Mouse (Mus musculus) left cerebral cortex, postnatal 14 days (tissue): ENCODE results near the gene Per2. TPM values are rescaled to one million over a fixed set of nuclear protein-coding genes. Genes with fewer than 3 reads are reported as not detected.
A peak's percentile ranks its signal among the peaks of the same experiment; 100 is the strongest.

ENCODE experiments used
- DNase-seq, 2 experiments: peaks; one replicate each; pipeline ENCODE4 v3.0.0; 2021 to 2022; ENCODE audit warnings: low spot score in 2 of 2, mixed read lengths in 1 of 2
- intact Hi-C: fragments of 180-260 bp; cut with DNase I; formaldehyde crosslinking; loops from one replicate; pipeline ENCODE4 v1.15.1; 2025
- total RNA-seq, 2 experiments: library from RNA; stranded (reverse); gene quantifications; 2 replicates each; pipeline ENCODE4 v1.2.3; 2021

The Per2 gene
- total RNA-seq, 2 experiments from 2014 or later: 18.8 to 26.1 TPM

DNA sequence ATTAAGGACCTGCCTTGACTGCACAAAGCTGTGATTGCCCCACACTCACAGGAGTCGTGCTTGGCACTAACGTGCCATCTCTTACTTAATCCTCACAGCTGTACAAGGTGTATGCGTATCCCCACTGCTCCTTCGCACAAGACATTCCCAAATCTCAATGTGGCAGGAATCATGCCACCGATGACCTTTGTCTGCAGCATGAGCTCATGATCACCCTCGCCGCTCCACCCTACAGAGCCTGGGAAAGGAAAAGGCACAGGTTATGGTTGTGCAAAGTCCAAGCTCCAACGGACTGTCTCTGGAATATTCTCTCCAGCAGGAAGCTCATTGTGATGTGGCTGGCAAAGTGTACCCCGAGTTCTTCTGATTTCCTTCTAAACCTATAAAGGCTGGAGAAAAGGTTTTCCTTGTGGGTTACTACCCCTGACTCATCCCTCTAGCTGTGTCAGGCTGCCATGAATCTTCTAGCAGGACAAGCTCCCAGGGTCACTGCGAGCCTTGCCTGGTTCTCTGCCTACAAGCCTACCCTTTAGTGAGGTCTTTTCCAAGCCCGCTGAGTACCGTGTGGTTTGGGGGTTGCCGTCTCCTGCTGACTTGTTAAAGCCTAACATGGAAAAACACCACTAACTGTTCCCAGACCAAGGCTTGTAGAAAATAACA is 4.3 kb upstream of the Per2 start:
- intact Hi-C loops: no loop called here
- DNase-seq: no peak

DNA sequence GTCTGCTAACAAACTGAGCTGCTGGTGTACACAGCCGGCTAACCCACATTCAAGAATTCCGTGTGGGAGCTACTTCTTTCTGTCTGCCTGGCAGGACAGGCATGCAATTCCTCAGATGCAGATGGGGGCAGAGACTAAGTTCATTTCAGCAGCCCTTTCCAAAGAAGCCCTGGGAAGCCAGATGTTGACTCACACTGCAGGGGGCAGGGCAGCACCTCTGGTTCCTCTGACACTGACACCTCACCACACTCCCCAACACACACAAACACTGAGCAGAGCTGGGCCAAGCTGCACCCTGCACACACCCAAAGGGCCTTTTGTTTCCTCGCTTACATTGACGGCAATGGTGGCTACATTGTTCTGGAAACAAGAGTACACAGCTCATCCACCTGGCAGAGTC is 1.4 kb upstream of the Per2 start:
- DNase-seq: no peak
- intact Hi-C loops: no loop called here

DNA sequence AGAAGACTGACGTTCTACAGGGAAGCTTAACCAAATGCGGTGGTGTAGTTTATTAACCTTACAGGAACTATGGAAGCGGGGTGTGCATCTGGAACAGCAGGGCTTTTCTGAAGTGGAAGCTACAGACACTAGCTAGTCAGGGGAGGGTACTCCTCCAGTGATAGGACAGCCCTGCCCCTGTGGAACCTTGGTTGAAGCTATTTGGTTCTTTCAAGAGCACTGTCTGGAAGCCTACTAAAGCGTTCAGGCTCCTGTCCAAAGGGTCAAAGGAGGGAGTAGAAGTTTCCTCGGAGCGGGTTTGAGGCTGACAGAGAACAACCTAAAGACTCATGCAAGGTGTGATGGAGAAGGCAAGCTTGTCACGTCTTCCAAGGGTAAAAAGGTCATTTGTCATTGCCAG is 945 bp upstream of the Per2 start:
- DNase-seq: no peak
- intact Hi-C loops: no loop called here

DNA sequence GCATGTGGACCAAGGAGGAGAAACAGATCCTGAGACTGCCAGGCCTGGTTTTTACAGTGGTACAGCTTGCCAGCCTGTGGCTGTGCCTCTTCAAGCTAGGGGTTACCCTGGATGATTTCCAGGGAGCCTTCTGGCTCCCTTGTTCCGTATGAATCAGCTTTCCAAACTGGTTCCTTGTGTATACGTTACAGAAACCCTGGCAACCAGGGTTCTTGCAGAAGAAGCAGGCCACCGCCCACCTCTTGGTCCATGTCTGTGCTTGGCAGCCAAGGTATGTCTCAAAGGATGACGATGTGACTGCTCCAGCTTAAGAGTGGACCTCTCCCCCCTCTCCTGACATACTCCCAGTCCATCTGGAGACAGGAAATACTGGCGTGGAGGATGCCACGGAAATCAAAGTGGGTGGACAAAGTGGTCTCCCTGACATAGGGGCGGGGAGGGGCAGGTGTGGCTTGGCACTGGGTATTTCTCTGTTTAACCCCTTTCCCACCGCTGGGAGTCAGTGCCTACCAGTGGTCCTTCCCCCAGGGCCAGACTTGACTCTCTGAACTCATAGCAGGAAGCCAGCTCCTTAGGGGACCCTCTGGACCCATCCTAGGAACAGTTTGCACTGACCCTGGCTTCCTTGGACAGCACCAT is 782 bp downstream of the Per2 start:
- intact Hi-C loops: no loop called here
- DNase-seq: peak; percentile 72 to 96

DNA sequence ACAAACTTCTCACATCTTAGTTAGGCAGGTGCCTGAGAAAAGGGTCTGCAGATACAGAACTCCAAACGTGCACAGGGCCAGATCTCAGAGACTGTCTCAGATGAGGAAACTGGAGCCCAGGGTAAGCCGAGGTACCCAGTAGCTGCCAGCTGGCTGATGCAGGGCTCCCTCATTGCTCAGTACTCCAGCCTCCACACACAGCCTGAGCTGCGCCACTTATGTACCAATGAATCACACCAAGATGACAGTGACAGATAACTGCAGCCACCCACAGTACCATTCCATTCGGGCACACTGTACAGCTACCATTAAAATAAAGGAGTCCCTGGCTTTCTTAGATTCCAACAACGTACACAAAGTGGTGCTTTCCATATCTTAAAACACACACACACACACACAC is 1.4 kb downstream of the Per2 start:
- DNase-seq: peak; percentile 69 to 87
- intact Hi-C loops: no loop called here

DNA sequence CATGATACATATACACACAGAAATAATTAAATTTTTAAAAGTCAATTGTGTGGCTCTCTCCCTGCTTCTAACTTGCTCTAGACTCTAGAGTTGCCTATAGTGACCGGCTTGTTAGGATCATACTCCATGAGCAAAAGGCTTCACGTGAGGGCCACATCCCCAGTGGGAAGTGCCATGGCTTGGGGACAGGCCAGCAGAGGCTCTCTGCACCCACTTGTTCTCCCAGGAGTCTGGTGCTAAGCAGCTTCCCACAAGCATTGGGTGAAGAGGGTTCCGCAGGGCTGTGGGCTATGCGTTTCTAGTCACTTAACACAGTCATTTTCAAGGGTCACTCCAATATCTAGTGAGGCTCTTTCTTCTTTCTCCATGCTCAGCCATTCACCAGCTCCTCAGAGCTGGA is 2.0 kb downstream of the Per2 start:
- DNase-seq: no peak
- intact Hi-C loops: no loop called here

DNA sequence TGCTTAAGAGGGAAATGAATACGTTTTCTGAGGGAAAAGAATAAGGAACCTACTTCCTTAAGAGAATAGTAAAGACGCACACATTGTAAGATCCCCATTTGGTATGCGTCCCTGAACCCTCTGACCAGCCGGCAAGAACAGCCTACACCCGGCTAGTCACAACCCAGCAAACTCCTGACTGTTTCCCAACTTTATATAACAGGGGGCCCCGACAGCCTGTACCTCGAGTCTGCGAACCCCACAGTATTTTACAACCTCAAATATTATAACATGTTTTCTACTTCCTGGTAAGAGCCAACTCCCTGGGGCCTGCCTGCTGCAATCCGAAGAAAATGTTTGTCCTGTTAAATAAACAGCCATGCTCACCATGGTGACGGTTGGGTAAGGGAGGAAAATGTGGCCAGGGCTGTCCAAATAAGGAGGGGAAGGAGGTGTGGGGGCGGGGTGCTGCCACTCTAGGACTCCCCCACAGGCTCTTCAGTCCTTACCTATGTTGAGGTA is 2.8 kb downstream of the Per2 start:
- peak; percentile 47 to 64 for DNase-seq
- intact Hi-C loops: no loop called here

DNA sequence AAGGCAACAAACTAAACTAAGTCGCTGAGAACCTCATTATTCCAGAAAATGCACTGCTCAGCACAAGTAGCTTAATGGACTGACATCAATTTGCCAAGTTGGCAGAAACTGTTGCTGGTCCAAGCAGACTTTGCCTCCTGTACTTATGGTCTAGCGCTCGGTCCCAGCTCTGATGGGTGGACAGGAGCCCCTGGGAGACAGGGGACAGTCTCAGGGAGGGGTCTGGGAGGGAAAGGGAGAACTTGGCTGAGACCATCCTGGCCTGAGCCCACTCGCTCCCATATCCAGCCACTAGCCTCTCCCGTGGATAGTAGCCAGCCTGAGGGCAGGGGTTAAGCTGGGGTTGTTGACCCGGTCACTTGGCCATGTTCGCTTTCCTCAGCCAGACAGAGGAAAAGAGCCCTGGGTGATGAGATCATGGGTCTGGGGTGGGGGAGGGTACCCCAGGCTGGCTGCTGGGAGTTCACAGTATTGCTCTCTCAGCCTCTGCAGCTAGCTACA is 3.4 kb downstream of the Per2 start:
- intact Hi-C loops: no loop called here
- no peak for DNase-seq

DNA sequence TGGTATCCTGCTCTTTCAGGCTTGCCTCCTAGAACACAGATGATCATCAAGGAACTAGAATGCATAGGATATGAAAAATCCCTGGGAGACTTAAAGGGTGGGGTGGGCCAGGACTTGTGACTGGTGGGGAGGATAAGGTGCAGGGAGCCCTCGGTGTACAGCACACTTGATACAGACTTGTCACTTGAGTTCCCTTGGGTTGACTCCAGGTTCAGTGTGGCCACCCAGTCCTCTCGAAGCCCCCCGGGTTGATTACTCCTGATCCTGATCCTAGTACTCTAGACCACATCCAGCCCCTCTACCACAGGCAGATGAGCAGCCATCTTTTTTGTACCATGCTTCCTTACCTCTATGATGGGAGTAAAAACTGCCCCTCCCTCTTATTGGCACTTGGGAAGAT is 4.2 kb downstream of the Per2 start:
- no peak for DNase-seq
- intact Hi-C loops: no loop called here

DNA sequence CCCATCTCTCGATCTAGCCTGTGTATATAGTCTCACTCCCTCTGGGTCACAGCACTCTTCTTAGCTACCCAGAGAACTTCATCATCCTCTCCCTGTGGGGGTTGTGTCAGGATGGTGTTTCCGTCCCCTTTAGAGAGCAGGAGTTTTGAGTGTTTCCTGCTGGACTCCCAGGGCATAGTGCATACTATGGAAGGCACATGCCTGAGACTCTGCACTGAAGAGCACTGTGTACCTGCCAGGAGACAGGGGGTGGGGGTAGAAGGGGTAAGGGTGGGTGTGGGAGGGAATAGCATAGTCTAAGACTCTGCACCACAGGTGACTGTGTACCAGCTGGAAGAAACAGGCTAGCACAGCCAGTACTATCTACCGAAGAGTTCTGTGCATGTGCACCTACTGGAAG is 4.8 kb downstream of the Per2 start:
- DNase-seq: no peak
- intact Hi-C loops: no loop called here

DNA sequence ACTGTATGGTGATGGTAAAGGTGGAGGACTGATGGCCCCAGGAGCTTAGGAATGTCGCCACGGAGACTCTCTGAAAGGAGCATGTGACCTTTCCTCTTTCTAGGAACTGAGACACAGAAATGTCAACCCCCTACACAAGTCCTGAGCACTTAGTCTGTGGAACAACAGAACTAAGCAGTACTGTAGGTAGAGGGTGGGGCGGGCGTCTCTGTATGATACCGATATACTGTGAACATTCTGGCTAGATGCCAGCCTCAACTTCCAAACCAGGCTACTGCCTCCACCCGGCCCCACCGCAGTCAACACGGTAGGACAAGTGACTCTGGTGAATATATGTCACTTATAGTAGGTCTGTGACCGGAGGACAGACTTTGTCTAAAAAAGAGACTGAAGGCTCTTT is 5.2 kb downstream of the Per2 start:
- intact Hi-C loops: no loop called here
- no peak for DNase-seq

DNA sequence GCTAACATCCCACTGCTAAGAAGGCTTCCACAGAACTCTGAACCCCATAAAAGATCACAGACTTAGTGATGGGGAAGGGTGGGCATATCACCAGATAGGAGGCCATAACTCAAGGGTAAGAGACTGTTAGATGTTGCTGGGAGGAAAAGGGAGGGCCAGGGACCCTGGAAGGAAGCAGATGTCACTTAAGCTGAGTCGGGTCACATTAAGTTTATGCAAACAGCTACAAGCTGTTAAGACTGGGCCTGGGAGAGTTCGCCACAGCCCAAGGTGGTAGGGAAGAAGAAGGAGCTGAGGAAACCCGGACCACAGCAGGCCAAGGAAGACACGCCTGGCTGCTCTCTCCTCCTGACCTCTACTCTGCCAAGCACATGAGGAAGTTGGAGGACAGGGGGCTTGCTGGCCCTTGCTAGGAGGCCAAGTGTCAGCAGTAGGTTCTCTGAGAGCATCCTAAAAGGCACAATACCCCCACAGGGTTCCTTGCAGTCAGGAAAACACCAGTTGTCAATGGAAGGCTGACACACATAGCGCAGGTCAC is 7.5 kb downstream of the Per2 start:
- DNase-seq: no peak
- intact Hi-C loops: no loop called here

DNA sequence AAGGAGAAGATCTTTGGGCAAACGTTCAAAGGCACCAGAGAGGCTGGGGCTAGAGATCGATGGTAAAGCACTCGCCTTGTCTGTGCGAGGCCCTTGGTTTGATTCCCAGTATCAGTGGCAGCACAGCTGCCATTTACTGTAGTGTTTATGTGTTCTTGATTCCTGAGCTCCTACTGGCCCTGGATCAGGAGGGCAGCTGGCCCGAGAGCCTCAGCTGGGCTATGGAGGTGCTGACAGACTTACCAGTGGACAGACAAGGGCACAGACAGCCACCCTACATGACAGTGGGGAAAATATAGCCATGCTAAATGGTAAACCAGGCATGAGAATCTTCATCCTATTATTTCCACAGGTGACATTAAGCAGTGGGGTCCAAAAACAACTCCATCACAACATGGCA is 8.3 kb downstream of the Per2 start:
- intact Hi-C loops: no loop called here
- no peak for DNase-seq

DNA sequence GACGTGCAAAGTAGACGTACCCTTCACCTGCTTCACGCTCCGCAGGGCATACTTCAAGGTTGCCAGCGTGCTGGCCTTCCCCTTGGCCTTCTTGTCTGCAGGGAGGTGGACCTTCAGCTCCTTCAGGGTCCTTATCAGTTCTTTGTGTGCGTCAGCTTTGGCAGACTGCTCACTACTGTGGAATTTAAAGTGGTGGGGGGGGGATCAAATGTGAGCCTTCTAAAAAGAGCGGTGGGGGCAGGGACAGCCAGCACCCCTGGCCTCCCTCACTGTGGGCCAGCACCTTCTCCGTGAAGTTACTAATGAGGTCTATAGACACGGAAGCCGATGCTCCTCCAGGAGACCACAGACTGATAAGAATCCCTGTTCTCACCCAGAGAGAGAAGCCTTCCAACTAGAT is 10.4 kb downstream of the Per2 start:
- no peak for DNase-seq
- intact Hi-C loops: no loop called here

DNA sequence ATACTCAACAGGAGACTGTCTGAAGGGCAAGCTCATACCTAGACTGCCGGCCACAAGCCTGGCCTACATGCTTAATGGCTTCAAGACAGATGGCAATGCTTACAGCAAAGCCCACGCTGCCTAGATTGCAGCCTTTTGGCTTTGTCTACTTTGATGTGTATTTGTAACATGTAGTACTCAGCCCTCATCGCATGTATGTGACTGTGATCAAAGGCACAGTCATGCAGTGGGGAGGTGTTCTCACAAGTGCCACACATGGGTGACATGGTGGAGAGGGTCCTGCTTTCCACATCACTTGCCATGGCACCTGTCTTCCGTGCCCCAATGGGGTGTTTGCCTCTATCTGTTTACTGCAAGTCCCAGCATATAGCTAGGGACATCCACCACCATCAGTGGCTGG is 12.6 kb downstream of the Per2 start:
- intact Hi-C loops: no loop called here
- no peak for DNase-seq

DNA sequence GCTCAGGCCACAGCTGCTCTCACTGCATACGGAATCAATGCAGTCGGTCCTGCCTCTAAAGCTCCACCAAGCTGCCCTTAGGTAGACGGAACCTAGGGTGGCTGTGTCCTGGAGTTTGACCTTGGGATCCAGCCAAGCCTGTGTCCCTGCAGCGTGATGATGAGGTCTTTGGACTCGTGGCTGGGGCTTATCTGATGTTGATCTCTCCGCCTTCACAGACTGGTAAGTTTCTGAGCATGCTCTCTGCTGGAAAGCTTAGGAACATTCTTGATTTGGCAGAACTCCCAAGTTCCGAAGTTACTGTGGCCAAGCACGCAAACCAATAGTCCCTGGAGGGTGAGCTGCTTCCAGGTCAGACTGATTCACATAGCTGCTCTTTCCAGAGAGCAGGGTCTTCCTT is 13.1 kb downstream of the Per2 start:
- DNase-seq: peak in 1 of 2 experiments; percentile 49
- intact Hi-C loops: no loop called here

DNA sequence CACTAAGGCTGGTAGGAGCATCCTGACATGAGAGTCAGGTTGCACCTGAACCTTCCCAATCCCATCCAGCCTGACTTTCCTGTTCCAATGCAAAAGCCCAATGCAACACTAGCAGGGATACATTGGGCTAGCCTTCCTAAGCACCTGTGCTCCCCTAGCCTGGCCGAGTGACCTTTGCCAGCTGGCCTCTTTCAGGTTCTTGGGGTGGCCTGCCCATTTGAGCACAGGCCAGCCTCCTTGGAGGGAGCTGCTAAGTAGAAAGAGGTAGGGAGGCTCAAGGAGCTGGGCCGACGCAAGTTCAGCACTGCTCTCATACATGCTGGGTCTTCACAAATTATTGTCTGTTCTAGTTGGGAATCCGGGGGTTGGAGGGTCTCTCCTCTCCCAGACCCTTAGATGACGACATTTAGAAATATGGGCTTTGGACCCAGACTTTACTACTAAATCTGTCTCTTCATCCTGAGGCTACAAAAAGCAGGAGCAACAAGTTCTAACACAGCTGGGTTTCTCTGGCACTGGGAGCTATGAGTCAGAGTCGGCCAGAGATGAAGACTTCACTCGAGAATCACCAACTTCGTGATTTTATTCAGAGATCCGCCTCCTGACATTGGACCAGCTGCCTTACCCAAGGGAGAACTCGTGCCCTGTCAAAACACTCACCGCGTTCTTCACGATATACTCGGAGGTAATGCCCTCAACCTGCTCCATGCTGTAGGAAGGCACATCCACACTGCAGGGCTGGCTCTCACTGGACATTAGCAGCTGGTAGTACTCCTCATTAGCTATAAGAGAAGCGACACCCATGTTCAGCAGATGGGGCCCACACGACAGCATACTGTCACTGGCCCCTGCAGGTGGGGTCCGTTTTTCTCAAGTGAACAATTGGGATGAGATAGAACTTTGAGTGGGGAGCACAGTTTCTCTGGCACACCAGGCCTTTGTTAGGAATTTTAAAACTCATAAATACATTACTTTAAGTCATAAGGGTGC is 14.0 kb downstream of the Per2 start:
- DNase-seq: peak; percentile 34 to 57
- intact Hi-C loops: no loop called here

DNA sequence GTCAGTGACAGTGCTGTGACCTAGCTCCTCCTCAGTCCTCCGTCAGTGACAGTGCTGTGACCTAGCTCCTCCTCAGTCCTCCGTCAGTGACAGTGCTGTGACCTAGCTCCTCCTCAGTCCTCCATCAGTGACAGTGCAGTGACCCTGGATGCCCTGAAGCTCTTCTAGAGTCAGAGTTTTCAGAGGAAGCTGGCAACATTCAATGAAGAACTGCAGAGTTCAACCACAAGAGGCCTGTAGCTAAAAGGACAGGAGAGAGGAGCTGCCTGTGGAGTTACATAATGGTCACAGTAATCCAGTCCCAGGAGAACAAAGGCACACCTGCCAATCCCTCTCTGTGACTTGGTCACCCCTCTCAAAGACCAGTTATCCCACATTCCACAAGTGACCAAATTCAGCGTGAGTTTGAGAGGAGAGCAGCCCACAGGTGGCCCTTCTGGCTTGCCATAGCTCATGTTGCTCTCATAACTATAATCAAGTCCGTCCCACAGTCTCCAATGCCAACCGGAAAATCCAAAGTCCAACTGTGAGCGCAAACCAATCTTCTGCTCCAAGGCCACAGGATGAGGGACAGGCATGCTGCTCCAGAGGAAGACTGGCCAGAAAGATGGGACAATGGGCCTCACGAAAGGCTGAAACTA is 16.7 kb downstream of the Per2 start:
- no peak for DNase-seq
- intact Hi-C loops: no loop called here

DNA sequence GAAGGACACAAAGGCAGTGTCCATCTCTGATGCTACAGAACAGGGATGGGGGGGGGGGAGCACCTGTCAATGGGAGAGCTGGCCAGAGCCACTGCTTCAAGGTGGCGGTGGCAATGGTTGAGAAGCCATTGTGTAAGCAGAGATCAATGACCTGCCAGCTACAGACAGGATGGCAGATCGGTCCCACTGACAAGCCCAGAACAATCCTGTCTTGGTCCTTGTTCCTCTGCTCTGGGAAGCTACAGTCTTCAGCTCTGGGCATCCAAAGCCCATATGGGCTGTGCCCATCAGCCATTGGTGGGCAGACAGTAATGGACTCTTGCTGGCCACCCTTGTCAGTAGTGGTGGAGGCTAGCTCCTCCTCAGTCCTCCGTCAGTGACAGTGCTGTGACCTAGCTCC is 17.3 kb downstream of the Per2 start:
- intact Hi-C loops: no loop called here
- no peak for DNase-seq
